Mouse (Mus musculus) kidney, adult 9 months (tissue): ENCODE data around the gene Dennd4b.
"Not testable (repeated sequence)": the region's sequence is repeated elsewhere in the genome, so short reads cannot be mapped to it uniquely, and the experiment has no call there.

Experiments
- DNase-seq: peaks from one replicate; pipeline ENCODE4 v3.0.0; 2022

Gene Dennd4b

DNA sequence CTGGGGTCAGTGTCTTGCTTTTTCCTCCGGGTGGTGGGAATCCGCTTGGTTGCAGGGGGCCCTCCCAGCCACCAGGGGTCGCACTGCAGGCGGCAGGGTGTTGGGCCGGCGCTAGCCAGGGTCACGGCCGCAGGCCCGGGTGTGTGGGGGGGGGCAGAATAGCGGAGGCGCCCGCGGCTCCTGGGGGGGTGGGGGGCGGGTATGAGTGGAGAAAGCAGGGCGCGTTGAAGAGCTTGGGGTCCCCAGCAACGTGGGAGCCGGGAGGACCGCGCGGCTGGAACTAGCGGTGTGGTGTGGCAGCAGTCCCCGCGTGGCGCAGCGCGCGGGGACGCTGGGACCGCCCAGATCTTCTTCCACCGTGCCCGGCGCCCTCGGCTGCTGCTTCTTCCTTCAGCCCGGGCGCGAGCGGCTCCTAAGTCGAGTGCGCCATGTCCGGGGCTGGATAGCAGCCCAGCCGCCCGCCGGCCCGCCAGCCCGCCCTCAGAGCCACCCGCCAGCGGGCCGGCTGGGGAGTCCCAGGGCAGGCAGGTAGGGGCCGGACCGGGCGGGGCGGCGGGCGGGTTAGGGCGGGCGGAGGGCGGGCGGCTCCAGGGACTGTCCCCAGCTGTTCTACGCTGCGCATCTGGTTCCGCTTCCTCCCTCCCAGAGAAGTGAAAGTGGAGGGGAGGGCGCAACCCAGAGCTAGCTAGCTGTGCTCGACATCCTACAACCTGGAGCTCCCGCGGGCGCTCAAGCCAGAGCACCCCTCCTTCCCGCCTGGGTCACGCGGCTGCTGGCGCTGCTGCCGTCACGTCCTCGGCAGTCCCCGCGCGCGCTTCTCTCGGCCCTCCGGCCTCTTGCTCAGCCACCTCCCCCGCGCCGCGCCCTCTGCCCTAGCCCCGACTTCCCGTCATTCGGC lies at the start of gene Dennd4b:
Dennd4b (plus strand) TSS at position 152 of the 898 bp plus-strand sequence.
- peak; percentile 91 for DNase-seq

- DNase-seq = peak; percentile 44
Observed at GRCm38 (mm10) chr3:90215825-90216380, 49.1 kb upstream of the Dennd4b start.

GRCm38 (mm10) chr3:90220088-90220487 lies 44.9 kb upstream of the Dennd4b start:
- DNase-seq = peak; percentile 71

- DNase-seq = peak; percentile 82
Observed at GRCm38 (mm10) chr3:90220531-90220951, 44.4 kb upstream of the Dennd4b start.

DNA sequence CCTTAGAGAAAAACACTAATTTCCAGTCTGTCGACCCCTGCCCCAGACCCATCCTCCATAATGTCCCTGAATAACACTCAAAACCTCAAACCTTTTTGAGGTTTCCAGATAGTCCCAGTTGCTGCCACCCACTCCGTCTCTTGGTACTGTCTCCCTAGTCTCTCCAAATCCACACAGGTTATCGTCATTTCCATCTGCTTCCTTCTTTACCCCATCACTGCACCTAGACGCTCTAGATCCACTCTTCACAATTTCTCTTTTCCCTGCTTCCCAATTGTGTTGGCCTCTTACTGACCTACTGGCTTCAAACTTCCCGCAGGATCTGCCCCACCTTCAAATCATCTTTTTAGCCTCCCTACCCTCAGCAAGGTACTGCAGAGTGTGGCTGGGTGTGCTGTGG lies 43.9 kb upstream of the Dennd4b start:
- DNase-seq = no peak

DNA sequence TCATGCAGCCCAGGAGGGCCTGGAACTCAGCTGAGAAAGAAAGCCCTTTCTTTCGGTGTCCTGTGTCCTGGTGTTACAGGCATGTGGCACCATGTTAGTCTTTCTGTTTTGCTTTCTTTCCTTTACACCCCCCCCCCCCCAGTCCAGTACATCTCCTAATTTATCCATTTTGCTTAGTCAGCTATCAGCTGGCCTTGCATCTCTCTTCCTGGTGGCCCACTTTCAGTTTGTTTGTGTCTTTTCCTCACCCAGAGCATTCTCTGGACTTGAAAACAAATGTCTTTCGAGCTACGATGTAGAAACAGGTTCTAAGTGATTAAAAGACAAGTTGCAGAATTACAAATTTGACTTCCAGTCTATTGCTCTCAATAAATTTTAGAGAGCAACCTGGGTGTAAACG lies 42.5 kb upstream of the Dennd4b start:
- DNase-seq = no peak

DNA sequence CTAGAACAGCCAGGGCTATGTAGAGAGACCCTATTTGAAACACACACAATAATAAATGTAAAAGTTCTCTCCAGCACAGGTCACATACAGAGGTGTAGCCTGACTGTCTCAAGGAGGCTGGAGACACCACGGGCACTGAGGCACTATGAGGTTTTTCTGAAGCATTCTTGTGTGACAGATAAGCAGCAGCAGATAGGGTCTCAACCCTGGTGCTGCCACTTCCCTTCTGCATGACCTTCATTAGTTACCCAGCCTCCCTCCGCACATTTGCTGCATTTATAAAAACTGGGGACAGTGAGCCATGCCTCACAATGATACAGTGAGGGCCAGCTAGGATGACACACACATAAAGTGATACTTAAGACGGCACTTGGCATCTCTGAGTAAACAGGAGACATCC lies 42.0 kb upstream of the Dennd4b start:
- DNase-seq = no peak

- DNase-seq = no peak
Observed at GRCm38 (mm10) chr3:90224331-90224730, 40.7 kb upstream of the Dennd4b start.

GRCm38 (mm10) chr3:90231075-90231474 lies 33.9 kb upstream of the Dennd4b start:
- DNase-seq = no peak

DNA sequence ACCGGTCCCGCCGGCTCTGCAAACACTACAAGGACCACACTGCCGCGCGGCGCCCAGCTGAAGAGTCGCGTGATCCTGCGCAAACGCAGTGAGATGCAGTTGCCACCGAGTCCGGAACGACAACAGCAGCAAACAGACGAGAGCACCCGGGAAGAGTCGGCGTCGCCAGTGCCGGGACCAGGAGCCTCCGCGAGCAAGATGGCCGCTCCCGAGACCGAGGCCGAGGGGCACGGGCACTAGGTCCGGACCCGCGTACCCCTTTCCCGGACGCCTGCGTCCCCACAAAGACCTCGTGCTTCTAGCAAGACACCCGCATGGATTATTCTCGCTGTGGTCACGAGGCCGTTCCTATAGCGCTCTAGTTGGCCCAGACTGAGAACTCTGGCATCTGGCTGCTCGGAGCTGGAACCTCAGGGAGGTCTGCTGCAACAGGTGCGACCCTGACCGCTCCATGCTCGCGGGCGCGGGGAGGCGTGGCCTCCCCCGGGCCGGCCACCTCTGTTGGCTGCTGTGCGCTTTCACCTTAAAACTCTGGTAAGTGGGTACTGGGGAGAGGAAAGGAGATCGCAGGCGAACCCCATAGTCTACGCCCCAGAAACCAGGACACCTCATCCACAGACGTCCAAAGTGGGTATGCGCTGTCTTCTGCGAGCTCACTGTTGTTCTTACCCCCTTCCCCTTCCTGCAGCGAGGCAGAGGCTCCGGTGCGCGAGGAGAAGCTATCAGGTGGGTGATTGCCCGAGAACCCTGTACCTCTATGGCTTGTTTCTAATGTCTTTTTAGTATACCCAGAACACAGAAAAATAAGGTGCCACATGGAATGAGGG lies 33.3 kb upstream of the Dennd4b start, which contains the start of gene Jtb:
Jtb (plus strand) TSS at position 91 of the 827 bp plus-strand sequence.
- peak; percentile 97 for DNase-seq

GRCm38 (mm10) chr3:90241251-90241650 lies 23.7 kb upstream of the Dennd4b start:
- DNase-seq = peak; percentile 78

DNA sequence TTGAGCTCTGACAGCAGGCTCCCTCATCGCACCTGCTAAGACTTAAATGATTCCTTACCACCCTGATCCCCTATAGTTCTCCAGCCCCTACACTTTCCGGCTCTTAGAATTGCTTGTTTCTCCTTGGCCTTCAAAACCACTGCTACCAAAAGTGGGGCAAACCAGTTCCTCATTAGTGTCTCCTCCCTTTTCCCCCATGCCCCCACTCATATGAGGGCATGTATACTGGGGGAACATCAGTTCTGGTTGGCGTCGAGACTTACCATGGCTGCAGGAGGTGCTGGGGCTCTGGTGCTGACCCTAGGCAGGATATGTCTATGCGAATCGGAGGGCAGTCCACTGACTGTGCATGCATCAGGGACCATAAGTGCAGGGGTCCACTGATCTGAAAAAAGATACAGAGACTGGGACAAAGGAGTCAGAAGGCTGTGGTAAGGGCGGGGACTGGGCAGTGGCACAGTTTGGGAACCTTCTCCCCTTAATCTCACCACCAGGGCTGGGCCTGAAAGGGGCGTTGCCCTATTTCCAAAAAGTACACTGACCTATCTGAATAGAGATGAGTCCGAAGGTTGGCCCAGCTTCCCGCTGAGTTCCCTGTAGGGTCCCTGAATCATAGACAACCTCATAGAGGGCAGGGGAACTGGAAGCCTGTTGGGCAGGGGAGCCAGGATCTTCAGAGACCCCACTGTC lies 23.2 kb upstream of the Dennd4b start:
- DNase-seq = no peak

GRCm38 (mm10) chr3:90242984-90243775 lies 21.8 kb upstream of the Dennd4b start, which contains the start of gene Creb3l4:
TSS of gene Creb3l4 (minus strand) at chr3:90243512.
- no peak for DNase-seq

- no peak for DNase-seq
Observed at GRCm38 (mm10) chr3:90245406-90245805, 19.6 kb upstream of the Dennd4b start.

DNA sequence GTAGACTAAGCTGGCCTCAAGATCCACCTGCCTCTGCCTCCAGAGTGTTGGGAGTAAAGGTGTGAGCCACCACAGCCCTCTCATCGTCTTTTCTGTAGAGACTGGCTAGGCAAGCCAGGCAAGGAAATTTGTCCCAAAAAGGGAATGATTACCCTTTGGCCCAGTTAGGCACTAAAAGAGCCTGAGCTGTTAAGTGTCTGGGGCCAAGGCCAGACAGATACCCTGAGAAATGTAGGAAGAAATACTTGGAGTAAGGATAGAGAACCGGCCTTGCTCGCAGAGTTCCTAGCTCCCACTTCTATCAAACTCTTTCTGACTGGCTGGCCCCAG lies 17.4 kb upstream of the Dennd4b start:
- no peak for DNase-seq

DNA sequence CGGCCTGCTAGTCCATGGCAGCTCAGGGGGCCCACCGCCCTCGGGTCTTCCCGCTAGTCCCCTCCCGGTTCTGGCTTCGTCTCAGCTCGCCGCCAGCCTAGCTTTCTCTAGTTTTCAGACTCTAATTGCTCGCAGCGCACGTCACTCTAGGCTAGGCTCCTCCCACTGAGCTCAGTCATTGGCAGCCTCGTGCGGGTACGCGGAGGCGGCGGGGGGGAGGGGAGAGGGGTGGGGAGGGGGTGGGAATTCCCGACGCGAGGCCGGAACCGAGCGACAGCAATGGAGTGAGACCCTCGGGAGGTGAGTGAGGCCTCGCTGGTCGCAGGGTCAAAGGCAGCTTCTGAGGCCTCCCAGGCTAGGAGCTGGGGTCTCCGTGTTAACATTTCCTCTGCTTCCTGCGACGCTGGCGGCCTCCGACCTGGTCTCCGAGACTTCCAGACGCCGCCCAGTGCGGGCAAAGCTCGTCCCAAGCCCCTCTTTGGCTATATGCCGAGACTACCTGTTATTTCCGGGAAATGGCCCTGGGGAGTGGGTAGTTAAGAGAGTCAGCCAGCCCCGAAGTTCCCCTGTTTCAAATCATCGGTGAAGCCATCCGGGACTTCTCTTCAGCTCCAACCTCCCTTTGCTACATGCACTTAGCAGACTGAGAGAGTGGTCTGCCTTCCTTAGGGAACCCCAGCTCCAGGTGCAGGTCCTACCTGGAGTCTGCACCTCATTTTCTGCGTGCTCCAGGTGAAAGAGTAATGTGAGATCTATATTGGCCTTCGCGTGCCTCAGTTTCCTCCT lies 16.8 kb upstream of the Dennd4b start, which contains the start of gene Slc39a1:
Slc39a1 (plus strand) TSS at position 213 of the 786 bp plus-strand sequence.
- peak; percentile 97 for DNase-seq

DNA sequence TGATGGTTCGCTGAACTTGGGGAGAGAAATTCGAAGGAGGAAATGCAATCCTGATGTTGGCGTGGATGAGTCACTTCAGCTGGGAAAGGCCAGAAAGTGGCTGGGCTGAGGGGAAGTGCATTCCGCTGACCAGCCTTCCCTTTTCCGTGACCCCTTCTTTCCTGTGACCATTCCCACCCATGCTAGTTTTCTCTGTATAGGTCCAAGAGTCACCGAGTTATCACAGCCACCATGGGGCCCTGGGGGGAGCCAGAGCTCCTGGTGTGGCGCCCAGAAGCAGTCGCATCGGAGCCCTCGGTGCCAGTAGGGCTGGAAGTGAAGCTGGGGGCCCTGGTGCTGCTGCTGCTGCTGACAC lies 16.3 kb upstream of the Dennd4b start:
- DNase-seq = no peak

DNA sequence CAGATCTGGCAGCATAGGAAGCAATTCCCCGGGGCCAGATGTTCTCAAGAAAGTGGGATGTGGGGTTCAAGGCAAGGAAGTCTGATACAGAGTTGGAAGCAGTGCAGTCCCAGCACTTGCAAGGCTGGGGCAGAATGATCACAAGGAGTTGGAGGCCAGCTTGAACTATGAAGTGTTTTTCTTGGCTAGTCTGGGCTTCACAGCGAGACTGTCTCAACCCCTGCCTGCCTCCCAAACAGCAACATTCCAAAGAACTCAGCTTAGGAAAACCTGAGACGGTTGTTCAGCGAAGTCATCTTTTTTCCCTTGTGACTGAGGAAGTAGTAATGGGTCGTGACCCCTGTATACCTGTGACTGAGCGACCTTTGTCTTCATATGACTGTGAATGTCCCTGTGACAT lies 14.2 kb upstream of the Dennd4b start:
- no peak for DNase-seq

GRCm38 (mm10) chr3:90251731-90252226 lies 13.2 kb upstream of the Dennd4b start:
- not testable (repeated sequence) for DNase-seq

DNA sequence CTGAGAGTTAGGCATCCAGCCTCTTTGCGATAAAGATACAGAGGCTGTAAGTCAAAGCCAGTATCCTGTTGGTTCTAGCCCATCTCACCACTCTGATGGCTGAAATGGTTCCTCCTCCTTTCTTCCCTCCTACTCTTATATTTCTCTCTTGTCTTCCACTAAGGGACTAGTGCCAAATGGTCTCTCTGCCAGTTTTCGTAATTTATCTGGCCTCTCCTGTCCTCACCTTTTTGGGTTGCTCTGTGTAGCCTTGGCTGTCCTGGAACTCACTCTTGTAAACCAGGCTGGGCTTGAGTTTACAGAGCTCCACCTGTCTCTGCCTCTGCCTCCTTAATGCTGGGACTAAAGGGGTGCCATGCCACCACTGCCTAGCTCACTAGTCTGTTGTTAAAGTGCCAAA lies 12.3 kb upstream of the Dennd4b start:
- not testable (repeated sequence) for DNase-seq

DNA sequence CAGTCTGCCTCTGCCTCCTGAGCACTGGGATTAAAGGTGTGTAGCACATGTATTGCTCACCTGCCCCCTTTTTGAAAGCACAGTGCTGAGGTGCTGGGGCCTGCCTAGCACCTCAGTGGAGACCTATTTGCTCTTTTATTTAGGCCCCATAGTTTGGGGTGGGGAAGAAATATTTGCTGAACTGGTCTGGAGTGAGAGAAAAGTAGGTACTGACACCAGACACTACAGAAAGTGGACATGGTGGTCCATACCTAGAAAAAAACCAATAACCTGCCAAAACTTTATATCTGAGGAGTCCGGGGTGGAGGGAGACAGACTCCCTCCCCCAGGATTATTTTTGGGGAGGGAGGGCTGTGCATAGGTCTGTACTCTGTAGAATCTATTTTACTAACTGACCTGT lies 11.8 kb upstream of the Dennd4b start:
- DNase-seq = not testable (repeated sequence)
